Mouse (Mus musculus) kidney, postnatal 10 days (tissue): ENCODE measurements around the gene Gm21119.
"Not testable (repeated sequence)": the region's sequence is repeated elsewhere in the genome, so short reads cannot be mapped to it uniquely, and the experiment has no call there.

Experiments used
- DNase-seq: peaks from one replicate; pipeline ENCODE4 v3.0.0; 2021; ENCODE audit warnings: mixed read lengths

Gm21119 gene

DNA sequence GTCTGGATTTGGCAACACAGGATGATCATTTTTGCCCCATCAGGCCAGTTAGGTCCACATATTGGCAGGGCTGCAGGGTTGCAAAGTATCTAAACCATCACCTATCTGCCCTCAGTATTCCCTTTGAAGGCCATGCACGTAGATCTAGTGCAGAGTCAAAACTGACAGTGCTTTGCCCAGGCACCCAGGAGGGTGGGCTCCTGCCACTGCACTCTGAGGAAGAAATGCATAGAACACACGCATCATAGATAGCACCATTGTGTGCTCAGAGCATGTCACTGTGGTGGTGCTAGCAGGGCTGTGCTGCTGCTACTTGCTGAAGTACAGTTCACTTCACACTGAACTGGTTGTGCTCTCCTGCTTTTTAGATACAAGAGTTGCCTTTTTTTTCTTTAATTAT lies at the start of gene Gm21119:
TSS of gene Gm21119 (plus strand) at position 301 of the 400 bp plus-strand sequence.
- DNase-seq = not testable (repeated sequence)

DNA sequence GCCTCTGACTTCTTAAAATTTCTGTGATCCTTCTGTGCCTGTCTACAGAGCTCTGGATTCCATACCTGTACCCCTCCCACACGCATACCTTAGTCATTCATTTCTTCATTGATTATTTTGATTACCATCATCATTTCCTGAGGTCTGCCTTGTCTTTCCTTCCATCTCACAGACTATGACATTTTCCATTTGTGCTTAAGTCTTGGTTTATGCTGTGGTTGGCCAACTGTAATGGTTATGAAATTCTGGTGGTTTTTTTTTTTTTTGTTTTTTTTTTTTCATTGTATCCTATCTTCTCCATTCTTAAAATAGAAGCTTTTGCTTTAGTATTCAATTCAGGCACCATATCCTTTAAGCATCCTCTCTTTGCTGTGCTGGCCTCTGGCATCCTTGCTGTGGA lies 48.0 kb upstream of the Gm21119 start:
- not testable (repeated sequence) for DNase-seq

GRCm38 (mm10) chr8:20581081-20581480 lies 33.6 kb upstream of the Gm21119 start:
- DNase-seq = not testable (repeated sequence)

GRCm38 (mm10) chr8:20582772-20583171 lies 31.9 kb upstream of the Gm21119 start:
- DNase-seq = not testable (repeated sequence)

DNA sequence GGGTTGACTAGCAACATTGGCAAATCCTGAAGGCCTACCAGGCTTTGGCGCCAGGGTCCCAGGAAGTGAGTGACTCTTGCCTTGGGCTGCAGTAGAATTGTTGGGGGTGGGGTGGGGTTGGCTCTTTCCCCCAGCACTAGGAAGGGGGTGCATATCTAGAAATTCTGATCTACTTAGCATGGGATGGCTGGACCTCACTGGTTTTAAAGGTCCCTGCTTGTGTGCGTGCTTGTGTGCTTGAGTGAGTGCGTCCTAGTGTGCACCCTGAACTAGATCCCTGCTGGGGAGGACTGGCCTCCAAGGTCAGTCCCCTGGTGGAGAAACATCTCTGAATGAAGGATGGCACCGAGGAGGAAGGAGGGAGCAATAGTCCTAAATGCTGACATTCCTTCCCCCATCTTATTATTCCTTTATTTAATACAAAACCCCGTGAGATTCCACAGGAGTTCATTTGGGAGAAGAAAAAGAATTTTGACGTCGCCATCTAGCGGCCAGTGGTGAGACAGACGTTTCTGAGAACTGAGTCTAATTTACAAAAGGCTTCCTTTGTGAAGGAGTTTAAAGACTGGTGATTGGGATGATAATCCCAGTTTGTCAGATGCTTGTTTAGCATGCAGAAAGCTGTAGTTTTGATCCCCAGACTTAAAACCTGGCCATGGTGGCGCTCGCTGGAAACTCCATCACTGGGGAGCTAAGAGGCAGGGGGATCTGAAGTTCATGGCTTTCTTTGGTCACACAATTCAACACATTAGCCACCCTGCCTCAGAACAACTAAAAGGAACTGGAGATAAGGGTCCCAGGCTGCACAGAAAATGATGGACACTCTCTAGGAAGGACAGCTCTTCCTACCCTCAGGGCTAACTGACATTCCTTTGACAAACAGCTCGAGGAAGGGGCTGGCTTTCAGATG lies 26.2 kb upstream of the Gm21119 start:
- DNase-seq = not testable (repeated sequence)

GRCm38 (mm10) chr8:20589178-20589539 lies 25.6 kb upstream of the Gm21119 start:
- DNase-seq = peak; percentile 16

GRCm38 (mm10) chr8:20590117-20590997 lies 24.4 kb upstream of the Gm21119 start:
- peak; percentile 14 for DNase-seq

GRCm38 (mm10) chr8:20591002-20591401 lies 23.7 kb upstream of the Gm21119 start:
- DNase-seq = not testable (repeated sequence)

GRCm38 (mm10) chr8:20592732-20593272 lies 21.9 kb upstream of the Gm21119 start:
- DNase-seq = not testable (repeated sequence)

GRCm38 (mm10) chr8:20593841-20594240 lies 20.9 kb upstream of the Gm21119 start:
- peak; percentile 56 for DNase-seq

DNA sequence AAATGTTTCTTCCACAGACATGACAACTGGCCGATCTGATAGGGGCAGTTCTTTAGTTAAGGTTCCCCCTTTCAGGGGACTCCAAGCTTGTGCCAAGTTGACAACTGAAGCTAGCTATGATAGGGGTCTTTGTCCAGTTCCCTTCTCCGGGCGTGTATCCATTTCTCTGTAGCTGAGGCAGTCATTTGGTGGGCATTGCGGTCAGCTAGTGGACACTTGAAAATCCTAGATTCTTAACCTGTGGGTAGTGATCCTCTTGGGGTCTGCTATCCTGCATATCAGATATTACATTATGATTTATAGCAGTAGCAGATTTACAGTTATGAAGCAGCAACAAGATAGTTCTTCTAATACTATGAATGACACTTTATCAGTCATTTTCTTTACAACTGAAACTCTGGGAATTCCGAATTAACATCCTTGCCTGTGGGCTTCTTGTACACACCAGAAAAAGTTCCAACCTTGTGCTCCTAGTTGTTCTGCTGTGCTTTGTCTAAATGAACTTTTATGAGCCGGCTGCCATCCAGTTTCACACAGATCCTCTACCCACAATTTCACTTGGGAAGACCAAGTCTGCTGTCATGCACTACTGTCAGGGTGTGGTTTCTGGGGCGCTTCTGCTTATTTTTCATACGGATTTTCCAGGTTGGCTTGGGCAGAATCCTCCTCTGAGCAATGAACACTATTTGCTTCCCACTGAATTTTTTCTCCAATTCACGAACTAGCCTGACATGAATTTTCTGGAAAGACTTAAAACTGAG lies 18.5 kb upstream of the Gm21119 start:
- DNase-seq = not testable (repeated sequence)

DNA sequence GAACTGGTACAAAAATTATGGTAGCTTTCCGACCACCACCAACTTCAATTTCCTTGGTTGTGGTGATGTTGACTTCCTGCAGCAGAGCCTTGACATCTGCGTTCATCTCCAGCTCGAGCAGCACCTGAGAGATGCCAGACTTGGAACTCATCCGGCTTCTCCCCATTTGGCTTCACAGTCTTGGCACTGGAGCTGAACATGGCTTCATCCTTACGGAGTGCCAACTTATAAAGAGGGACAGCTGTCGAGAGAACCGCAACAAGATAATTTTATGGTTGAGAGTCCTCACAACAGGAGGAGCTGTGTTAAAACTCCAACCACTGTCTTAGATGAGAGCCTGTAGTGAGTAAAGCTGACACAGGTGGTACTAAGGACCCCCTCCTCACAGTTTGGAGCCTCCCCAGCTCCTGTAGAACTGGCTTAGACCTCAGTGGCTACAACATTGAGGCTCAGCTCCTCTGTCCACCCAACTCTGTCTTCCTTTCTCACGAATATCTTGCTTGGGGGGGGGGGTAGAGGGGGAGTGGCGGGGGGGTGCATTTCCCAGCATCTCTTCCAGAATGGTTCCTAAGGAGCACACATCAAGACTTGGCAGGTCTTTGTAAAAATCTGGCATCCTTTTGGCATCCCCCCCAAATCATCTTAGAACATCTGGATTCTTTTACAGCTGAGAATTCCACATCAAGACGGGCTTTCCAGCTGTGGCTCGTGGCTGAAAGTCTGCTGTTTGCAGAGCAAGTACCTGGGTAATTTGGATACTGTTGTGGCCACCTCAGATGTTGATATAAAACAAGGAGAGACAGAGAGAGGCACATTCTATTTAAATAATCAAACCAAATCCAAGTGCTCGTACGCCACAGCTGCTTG lies 17.6 kb upstream of the Gm21119 start:
- peak; percentile 63 for DNase-seq

DNA sequence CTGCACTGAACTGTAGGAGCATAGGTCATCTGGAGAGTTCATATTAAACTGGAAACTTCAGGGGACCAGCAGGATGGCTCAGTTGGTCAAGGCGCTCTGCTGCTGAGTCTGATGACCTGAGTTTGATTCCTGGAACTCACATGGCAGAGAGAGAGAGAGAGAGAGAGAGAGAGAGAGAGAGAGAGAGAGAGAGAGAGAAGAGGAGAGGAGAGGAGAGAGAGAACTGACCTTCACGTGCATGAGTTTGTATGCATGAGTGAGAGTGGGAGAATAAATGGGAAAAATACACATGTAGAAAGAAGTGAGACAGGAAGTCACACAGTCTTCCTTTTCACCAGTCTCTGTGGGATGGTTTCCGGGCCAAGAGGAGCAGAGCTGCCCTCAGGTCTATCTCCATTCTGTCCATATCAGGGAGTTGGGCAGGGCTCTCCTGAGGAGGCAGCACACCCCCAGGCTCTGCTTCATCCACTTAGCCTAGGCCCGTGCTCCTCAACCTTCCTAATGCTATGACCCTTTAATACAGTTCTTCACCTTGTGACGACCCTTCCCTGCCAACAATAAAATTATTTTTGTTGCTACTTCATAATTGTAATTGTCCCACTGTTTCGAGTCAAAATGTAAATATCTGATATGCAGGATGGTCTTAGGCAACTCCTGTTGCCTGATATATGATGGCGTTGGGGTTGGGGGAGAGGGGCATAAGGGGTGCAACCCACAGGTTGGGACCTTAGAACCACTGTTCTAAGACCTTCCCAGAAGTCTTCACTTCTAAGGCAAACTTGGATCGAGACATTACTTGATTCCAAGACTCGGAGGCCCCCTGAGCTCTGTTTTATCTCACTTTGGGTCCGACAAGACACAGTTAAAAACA lies 16.2 kb upstream of the Gm21119 start:
- DNase-seq = not testable (repeated sequence)

- DNase-seq = not testable (repeated sequence)
These were observed 15.4 kb upstream of the Gm21119 start for GRCm38 (mm10) chr8:20599350-20599749.

DNA sequence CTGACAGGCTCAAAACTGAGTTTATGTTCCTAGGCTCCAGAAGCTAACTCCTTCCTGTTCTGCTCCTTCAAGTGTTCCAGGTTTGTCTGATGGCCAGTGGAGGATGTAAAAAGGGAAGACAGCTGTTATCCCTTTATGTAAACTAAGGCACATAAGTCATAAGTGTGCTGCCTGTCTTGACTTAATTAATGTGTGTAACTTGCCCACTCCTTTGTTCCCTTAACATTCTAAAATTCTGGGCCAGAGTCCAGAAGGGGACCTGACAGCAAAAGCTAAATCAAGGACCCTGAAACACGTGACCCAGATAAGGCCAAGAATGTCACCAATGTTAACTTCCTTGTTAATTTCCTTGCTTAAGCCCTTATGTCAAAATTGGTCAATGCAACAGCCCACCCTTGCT lies 3.9 kb upstream of the Gm21119 start:
- not testable (repeated sequence) for DNase-seq

DNA sequence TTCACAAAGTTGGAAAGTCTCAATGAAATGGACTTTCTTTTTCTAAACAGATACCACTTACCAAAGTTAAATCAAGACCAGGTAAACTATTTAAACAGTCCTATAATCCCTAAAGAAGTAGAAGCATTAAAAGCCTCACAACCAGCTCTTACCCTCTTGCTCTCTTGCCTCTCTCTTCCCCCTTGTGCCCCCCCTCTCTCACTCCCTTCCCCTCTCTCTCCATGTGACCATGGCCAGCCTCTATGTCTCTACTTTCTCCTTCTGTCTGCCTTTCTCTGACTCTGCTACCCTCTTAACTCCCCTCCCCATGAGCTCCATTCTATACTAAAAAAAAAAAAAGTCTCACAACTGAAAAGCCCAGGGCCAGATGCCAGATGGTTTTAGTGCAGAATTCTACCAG lies 2.0 kb upstream of the Gm21119 start:
- DNase-seq = peak; percentile 6

GRCm38 (mm10) chr8:20630766-20631165 lies 16.0 kb downstream of the Gm21119 start:
- peak; percentile 1 for DNase-seq

GRCm38 (mm10) chr8:20637931-20638330 lies 23.2 kb downstream of the Gm21119 start:
- DNase-seq = not testable (repeated sequence)

DNA sequence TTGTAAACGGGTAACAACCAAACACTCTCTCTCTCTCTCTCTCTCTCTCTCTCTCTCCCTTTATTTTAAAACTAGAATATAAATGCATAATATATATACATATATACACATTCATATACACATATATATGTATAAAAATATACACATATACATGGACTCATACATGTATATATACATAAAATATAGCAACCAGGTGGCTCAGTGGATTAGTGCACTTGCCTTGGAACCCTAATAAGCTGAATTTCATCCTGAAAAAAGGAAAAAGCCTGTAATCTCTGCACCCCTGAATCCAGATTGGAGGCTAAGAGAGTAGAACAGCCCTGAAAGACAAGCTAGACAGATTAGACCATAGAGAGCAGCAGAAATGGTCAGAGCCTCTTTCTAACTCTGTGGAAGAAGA lies 28.8 kb downstream of the Gm21119 start:
- peak; percentile 7 for DNase-seq

- peak; percentile 21 for DNase-seq
These were observed 38.3 kb downstream of the Gm21119 start for GRCm38 (mm10) chr8:20652976-20653375.
